Mouse (Mus musculus): ENCODE data around the gene Siva1.

Gene Siva1

DNA sequence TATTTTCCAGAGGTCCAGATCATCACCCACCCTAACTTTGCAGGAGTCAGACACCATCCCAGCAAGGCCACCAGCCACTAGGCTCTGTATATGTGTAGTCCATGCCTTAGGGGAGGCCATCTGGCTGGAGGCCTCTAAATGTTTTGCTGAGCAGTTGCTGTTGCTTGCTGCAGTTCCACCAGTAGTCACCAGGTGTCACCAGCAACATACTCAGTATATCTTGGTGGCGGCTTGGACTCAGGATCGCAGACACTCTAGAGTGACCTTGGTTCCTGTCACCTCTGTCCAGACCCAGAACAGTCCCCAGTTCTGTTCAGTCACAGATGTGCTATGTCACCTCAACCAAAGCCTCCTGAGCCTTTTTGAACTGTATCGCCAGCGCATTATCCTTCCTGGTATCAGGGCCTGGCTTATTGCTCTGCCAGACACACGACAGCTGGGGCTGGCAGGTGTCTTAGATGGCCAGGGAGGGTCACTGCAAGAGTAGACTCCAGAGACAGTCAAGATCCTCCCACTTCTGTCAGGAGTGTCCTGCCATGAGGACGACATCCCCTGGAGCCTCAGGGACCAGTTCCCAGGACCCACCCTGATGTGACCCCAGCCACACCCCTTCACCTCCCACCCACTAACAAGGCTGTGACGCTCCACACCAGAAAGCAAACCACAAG lies 8.8 kb downstream of the Siva1 start:
- in situ Hi-C loops (cut with MboI; ENCODE audit: low sequenced_read_pairs) = no loop called here

DNA sequence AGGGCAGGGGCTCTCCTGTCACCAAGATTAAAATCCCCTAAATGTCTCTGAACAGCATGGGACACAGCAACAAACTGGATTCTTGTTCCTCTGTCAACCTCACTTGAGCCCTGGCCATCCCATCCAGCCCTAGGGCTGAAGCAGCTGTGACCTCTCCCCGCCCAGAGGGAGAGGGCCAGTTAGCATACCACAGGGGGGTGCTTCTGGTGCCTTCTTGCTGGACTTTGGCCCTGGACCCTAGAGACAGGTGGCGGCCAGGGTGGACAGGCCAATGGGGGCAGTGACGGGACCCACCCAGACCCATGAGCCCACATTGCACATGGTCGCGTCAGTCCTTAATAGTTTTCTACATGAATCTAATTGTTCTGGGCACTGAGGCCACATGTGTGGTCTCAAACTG lies 9.6 kb downstream of the Siva1 start:
- in situ Hi-C loops (cut with MboI; ENCODE audit: low sequenced_read_pairs) = no loop called here

GRCm38 (mm10) chr12:112658619-112659018 lies 14.1 kb downstream of the Siva1 start:
- in situ Hi-C loops (cut with MboI; ENCODE audit: low sequenced_read_pairs) = no loop called here

- in situ Hi-C loops (cut with MboI; ENCODE audit: low sequenced_read_pairs) = no loop called here
Observed at GRCm38 (mm10) chr12:112659109-112659508, 14.6 kb downstream of the Siva1 start.

DNA sequence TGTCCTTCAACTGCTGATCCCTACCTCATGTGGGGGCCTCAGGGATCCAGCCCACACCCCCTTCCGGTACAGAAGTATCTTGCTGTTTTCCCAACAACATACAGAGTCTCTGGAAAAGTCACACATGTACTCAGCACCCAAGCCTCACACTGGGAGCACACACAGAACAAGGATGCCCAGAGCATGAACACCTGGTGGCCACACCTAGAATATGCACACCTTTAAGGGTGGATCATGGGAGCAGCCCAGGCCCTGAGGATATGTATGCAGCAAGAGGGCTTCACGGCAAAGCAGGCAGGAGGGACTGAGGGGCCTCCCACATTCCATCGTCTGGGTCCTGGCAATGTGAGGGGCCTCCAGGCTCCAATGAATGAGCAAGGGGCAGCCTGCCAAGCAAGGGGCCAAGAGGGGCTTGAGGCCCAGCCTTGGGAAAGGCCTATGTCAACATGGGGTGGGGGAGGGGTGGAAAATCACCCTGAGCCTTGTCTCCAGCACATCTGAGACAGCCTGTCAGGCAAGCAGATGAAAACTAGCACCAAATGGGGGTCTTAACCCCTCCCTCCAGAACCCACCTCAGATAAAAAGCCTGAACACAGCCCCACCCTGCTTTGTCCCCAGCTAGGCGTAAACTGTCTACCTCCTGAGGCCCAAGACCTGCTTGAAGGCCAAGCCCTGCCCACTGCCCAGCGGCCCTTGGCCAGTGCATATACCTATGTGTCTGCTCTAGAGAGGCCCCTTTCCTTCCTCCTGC lies 16.3 kb downstream of the Siva1 start:
- in situ Hi-C loops (cut with MboI; ENCODE audit: low sequenced_read_pairs) = loop anchor here (5.0 kb wide), 1 partner anchor 47 kb away; no protein-coding TSS in a partner anchor

- in situ Hi-C loops (cut with MboI; ENCODE audit: low sequenced_read_pairs) = loop anchor here (5.0 kb wide), 1 partner anchor 46 kb away; no protein-coding TSS in a partner anchor
Observed at GRCm38 (mm10) chr12:112661327-112661605, 16.8 kb downstream of the Siva1 start.

- in situ Hi-C loops (cut with MboI; ENCODE audit: low sequenced_read_pairs) = loop anchor here (5.0 kb wide), 1 partner anchor 45 kb away; no protein-coding TSS in a partner anchor
Observed at GRCm38 (mm10) chr12:112661851-112662250, 17.4 kb downstream of the Siva1 start.

DNA sequence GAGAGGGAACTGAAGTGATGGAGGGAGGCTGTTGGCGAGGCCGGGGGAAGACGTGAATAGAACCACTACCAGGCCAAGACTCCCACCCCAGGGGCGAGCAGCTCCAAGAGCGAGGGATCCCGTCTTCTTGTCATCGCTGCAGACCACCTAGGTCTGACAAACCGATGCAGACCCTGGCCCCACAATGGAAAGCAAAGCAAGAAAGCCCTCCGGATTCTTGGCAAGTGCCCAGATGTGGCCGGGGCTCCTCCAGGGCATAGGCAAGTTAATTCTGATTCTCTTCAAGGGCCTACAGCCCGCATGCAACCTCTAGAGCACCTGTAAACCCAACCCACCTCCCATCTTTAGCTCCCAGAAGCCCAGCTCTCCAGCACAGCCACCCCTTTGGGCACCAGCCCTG lies 18.8 kb downstream of the Siva1 start:
- in situ Hi-C loops (cut with MboI; ENCODE audit: low sequenced_read_pairs) = loop anchor here (5.0 kb wide), 1 partner anchor 44 kb away; no protein-coding TSS in a partner anchor

- in situ Hi-C loops (cut with MboI; ENCODE audit: low sequenced_read_pairs) = loop anchor here (5.0 kb wide), 1 partner anchor 44 kb away; no protein-coding TSS in a partner anchor
Observed at GRCm38 (mm10) chr12:112663716-112664115, 19.2 kb downstream of the Siva1 start.

DNA sequence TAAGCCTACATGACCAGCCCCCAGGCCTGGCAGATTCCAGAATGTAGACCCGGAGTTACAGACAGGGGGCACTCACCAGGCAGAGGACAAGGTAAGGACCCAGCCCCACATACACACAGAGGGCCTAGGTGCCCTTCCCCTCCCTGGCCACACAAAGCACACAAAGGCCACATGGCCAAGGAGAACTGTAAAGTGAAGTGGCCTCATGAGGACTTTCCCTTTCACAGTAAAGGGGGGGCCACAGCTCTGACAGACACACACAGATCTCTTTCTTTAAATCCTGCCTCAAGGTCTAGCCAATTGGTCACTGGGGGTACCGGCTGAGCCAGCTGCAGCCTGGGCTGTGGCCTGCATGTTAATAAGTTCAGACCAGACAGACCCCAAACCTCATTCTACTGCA lies 19.6 kb downstream of the Siva1 start:
- in situ Hi-C loops (cut with MboI; ENCODE audit: low sequenced_read_pairs) = loop anchor here (5.0 kb wide), 1 partner anchor 43 kb away; no protein-coding TSS in a partner anchor

- in situ Hi-C loops (cut with MboI; ENCODE audit: low sequenced_read_pairs) = loop anchor here (5.0 kb wide), 1 partner anchor 43 kb away; no protein-coding TSS in a partner anchor
Observed at GRCm38 (mm10) chr12:112664656-112665055, 20.2 kb downstream of the Siva1 start.

GRCm38 (mm10) chr12:112665445-112665844 lies 21.0 kb downstream of the Siva1 start:
- in situ Hi-C loops (cut with MboI; ENCODE audit: low sequenced_read_pairs) = no loop called here

GRCm38 (mm10) chr12:112665881-112666544 lies 21.5 kb downstream of the Siva1 start:
- in situ Hi-C loops (cut with MboI; ENCODE audit: low sequenced_read_pairs) = no loop called here

DNA sequence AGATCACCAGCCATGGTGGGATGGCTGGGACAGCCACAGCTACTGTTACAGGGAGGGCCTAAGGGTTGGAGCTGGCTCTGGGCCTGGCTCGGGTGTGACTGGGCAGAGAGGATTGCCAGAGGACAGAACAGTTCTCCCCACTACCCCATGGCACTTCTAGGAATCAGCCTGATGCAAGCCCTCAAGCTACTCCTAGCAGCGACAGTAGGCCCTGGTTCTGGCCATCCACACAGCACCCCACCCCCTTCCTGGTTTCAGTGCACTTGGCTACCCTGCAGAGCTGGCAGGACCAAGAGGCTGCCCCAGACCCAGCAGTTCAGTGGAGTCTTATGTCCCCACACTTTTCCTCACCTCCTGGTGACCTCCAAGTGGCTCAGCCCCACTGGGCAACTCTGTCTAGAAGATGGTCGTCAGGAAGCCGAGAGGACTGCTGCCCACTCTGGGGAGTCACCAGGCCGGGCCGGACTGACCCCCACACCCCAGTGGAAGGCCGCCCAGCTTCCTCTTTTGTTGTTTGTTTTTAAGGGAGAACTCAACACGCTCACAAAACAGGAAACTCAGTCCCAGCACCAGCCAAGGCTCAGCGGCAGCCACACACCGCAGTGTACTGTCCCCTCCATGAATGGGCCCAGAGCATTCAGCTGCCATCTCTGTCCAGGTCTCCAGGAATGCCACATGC lies 23.3 kb downstream of the Siva1 start:
- in situ Hi-C loops (cut with MboI; ENCODE audit: low sequenced_read_pairs) = no loop called here

DNA sequence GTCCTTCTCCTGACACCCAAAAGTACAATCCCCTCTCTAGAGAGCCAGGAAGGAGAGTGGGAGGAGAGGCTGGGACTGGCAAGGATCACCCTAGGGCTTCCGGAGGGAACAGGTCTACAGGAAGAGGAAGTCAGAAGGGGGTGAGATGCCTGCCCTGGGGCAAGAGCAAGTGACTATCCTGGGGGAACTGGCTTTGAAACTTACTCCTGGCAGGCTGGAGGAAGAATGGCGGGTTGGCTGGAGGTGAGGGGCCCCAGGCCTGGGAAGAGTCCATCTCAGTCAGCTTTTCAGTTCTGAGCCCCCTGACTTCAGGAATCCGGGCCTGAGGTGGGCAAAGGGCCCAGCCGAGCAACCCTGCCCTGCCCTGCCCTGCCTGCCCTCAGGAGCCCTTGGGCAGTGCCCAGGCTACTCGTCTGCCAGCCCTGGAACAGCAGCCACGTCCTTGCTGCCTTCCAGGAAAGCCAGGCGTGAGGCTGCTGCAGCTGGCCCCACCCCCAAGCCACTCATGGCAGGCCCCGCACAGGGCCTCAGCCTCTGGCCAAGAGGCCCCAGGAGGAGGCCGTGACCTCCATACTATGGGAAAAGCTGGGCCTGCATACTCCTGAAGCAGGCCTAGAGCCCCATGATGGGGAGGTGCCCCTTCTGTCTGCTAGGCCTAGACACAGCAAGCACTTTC lies 26.4 kb downstream of the Siva1 start:
- in situ Hi-C loops (cut with MboI; ENCODE audit: low sequenced_read_pairs) = no loop called here

- in situ Hi-C loops (cut with MboI; ENCODE audit: low sequenced_read_pairs) = no loop called here
Observed at GRCm38 (mm10) chr12:112671891-112672290, 27.4 kb downstream of the Siva1 start.

DNA sequence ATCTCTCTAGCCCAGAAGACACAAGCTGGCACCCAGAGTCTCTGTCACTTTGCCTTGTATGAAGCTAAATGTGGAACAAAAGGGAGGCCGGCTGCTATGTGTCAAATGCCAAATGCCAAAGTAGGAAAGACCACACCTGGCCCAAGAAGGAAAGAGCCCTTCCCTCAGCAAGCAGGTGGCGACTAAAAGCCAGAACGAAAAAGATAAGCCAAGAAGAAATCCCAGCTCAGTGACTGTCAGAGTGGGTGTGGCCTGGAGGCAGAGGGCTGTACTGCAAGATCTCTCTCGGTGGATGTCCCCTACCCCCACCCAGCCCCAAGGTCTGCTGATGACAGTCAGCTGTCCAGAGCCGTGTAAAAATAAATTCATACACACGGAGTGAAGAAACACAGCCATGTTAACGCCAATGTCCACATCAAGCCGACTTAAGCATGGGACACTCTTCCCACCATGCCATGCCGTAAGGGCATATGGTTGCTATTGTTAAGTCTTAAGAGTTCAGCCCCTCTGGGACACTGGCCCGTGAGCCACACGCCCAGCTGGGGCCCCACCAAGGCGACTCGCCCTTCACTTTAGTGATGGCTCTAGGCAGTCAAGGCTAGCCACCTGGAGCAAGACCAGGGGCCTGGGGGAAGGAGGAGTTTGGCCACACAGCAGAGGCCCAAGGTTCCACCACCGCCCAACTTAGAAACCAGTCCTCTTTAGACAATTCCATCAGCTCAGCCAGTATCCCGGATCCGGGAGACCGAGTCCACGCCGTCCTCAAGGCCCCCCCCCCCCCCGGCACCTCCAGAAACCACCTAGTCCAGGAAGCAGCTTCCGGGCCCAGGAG lies 28.5 kb downstream of the Siva1 start:
- in situ Hi-C loops (cut with MboI; ENCODE audit: low sequenced_read_pairs) = no loop called here

DNA sequence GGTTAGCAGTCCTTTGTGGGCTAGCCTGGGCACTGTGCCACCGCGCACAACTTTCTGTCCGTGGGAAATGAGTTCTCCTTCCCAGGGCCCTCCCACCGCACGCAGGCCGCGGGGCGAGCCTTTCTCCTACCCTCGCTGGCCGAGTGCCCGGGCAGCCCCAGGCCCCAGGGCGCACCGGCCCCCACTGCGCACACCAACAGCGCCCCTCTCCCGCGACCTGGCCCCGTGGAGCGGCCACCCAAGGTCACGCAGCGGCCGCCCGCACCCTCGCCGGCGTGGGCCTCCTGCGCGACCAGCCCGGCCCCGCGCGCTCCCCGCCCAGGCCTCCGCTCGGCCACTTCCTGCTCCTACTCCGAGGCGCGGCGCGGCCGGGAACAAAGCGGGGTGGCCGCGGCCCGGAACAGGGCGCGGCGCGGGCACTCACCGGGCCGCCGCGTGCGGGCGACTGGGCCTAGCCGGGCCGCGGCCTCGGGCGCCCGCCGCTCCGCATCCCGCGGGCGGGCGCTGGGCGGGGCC lies 29.2 kb downstream of the Siva1 start:
- in situ Hi-C loops (cut with MboI; ENCODE audit: low sequenced_read_pairs) = no loop called here

Measured in CH12F3 (cell line).